Mouse (Mus musculus) activated CD4-positive, CD25-positive, alpha-beta regulatory T cell, adult 4 months (primary cell): Measurements from ENCODE around the gene Vars. TPM values are rescaled to one million over a fixed set of nuclear protein-coding genes. Genes with fewer than 3 reads are reported as not detected.
"Not testable (repeated sequence)": the region's sequence is repeated elsewhere in the genome, so short reads cannot be mapped to it uniquely, and the experiment has no call there.

Experiments used
- ATAC-seq: one replicate; pipeline ENCODE4 v1.8.0; 2017
- polyA plus RNA-seq, 2 experiments: library from polyadenylated mRNA; unstranded; fragments of 100-300 nt; shearing (Covaris generic); gene quantifications; one replicate each; pipeline ENCODE4 v1.2.1; 2017

The Vars gene
- polyA plus RNA-seq, 2 experiments from 2014 or later, result 28.5 to 29.1 TPM

DNA sequence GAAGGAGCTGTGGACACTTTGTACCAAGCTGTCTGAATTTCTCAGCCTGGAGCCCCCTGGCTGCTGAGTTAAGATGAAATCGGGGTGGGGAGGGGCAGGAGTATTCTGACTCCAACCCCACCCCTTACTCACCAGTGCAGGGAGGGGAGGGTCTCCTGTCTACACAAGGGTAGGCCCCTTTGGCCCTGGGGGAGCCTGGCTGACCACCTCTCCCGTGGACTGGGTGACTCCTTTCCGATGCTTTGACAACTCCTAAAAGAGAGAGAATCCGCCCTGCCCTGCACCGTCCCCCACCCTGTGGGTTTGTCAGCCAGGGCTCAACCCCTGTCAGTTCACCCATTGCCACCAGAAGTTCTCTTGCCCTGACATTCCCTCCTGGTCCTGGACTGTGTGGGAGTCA lies 25.4 kb downstream of the Vars start:
- ATAC-seq, result no peak

DNA sequence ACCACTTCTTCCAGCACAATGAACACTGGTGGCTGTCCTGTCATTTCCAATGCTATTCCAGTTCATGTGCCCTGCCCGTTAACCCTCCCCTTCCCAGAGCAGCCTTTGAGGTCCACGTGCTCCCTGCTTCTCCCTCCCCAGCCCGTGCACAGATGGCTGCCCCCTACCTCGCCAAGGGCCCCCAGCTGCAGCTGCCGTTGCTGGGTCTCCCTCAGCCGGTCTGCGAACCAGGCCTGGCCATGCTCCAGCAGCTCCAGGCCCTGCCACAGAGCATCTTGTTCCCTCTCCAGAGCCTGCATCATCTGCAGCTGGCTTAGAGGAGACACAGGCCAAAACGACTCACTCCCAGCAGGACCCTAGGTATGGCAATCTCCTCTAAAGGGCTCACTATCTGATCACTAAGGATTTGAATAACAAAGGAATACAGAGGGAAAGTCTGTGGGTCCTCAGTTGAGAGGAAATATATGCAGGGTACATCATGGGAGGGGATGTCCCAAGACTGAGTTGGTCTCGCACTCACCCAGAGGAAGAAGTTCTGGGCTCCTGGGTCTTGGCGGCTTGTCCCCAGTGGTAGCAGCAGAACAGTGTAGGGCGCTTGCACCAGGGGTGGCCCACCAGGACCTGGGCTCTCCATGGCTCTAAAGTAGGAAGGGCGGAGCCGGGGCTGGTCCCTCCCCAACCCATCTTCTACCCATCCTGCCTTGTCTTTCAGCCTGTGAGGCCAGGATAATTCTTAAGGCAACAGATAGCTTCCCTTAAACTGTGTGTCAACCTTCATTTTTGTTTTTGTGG lies 26.7 kb downstream of the Vars start, which contains the start of gene Sapcd1:
TSS of gene Sapcd1 (minus strand) at position 740 of the 792 bp plus-strand sequence.
- no peak for ATAC-seq

DNA sequence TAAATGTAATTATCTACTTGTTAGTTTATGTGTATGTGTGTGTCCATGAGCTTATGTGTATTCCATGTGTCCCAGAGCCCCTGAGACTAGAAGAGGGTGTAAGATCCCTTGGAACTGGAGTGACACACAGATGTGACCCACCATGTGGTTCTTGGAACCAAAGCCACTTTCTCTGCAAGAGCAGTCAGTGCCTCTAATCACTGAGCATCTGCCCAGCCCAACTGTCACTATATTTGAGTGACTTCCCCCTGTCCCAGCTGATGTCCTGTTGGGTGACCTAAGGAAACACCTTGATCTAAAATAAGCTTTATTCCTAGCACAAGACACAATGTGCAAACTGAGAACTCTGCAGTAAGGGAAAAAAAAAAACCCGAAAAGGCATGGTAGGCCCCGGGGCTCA lies 27.5 kb downstream of the Vars start:
- no peak for ATAC-seq

DNA sequence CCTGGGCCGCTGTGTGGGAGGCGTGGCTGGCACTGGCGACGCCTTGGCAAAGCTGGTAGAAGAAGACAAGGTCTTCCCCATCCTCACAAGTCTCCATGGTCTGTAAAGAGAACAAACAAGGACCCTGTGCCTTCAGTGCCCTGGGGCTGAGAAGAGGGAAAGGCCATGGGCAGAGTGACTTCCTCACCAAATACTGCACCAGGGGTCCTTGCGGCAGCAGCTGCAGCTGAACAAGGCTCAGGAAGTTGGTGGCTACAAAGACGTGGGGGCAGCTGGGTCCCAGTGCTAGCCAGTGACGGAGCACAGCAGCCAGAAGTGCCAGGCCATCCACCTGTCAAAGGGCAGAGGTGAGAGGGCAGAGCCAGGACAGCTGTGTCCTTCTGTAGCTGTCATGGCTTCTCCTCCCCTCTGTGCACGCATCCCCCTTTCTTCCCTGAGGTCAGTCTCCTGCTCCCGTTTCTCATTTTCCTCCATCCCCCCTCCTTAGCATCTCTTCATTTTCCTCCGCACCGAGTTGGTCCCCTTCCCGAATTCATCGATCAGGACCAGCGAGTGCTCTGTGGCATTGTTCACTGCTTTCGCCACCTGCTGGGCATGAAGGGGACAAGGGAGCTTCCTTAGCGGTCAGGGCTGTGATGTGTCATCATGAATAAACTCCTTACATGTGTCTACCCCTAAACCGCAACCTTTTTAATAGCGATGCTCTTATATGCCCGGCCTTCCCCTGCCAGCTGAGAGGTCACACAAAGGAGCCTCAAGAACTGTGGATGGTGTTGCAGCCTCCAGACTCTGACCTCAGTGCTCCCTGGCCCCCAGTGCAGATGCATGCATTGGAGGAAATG lies 29.1 kb downstream of the Vars start:
- no peak for ATAC-seq

DNA sequence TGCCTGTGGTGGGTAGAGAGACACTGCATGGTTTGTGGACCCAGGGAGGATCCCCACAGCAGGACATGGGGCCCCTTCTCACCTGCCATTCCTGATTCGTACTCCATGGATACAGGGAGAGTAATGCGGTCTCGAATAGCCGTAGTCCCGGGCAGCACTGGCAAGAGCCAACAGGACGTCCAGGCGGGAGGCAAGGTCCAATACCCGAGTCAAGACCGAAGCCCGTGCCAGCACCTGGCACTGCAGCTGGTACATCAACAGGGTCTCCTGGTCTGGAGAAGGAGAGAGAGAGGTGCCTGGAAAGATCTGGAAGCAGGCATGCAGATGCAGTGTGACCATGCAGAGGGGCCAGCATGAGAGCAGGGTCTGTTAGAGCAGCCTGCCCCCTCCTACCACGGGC lies 30.5 kb downstream of the Vars start:
- no peak for ATAC-seq

DNA sequence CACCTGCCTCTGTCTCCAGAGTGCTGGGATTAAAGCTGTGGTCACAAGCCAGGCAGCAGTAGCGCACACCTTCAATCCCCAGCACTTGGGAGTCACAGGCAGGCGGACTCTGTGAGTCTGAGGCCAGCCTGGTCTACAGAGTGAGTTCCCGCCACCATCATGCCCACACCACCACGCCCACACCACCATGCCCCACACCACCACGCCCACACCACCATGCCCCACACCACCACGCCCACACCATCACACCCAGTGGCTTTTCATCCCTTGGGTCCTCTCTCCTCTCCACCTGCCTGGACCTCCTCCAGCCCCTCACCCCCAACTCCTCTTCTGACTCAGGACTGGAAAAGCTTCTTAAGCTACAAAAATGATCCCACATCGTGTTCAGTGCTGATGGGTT lies 31.1 kb downstream of the Vars start:
- ATAC-seq, result no peak

DNA sequence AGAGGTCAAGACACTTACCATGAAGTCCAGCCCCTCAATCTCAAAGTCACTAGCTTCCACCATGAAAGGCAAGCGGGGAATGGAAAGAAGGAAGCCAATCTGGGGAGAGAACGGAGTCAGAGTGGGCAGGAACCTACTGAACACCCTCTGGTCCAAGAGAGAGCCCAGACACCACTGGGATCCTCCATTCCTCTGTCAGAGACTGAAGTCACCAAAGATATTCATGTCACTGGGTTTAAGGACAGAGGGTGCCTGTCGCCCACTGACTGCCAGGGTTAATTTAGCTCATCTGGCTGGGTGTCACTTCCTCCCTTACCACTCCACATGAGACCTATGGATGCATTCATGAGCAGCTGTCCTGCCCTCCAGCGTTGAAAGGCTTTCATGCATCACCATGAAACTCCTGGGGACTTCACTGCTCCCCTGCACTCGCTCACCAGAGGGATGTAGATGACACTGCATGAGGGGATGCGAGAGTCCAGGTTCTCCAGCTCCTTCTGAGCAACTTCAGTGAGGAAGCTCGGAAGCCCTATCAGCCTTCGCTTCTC lies 31.6 kb downstream of the Vars start:
- no peak for ATAC-seq

DNA sequence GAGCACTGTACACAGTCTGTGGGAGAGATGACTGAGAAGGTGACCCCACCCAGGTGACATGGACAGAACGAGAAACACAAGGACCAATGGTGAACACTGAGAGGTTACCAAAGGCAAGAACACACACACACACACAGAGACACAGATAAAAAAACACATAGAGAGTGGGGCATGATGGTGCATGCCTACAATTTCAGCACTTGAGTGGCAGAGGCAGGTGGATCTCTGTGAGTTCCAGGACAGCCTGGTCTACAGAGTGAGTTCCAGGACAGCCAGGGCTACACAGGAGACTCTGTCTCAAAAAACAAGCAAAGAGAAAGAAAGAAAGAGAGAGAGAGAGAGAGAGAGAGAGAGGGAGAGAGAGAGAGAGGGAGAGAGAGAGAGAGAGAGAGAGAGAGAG lies 32.9 kb downstream of the Vars start:
- ATAC-seq, result not testable (repeated sequence)

DNA sequence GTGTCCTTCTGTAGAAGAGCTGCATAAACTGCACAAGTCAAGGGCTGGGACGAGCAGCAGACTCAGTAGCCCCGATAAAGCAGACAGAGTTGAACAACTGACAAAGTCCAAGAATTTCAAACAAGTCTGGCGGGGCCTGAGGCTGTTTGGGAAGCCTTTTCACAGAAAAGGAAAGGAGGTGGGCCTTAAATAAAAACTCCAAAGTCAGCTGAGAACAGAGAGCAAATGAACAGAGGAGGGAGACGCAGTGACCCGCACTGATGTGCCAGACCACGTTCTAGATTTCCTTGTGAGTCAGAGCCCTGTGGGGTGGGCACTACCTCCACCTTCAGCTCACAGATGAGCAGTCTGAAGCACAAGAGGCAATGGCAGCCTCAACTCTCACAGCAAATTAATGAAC lies 34.1 kb downstream of the Vars start:
- no peak for ATAC-seq

DNA sequence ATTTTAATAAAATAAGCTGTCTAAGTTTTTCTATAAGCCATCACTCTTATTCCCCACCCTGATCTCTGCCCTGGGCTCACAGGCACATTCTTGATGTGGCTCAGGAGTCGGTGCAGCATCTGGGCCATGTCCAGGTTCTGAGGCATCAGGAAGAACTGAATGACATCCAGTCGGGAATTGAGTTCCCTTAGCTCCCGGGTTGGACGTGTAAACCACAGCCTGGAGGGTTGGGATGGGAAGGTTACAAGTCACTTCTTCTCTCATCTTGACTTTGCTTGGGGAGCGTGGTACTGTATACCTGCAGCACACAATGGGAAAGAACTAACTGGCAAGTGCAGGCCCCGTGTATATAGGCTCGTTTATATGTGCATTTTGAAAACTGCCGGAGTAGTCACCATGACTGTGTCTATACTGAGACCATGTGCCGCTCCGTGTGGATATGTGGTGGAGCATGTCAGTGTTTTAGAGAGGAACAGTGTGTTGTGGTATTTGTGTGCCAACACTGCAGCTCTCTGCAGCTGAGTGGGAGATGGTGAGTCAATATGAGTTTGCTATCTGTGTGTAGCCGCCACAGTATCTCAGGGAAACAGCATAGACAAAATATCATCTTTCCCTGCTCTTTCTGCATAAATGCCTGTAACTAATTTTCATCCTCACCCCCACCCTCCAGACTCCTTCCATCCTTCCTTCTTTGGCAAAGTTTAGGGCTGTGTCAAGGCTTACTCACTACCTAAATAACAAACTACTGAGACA lies 38.5 kb downstream of the Vars start:
- ATAC-seq, result no peak

DNA sequence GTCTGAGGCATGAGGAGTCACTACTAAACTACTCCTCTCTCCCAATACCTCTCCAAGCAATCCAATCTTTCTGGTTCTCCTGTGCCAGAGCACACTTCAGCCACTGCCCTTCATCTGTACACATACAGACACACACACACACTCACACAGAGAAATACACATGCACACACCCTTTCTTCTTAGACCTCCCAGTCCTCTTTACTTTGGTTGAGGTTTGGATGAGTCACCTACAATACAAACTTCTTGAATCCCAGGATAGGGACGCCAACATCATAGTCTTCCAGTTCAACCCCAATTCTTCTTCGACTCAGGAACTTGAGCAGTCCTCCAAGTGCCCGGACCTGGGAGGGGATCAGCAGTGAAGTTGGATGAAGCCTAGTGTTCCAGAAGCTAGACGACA lies 43.0 kb downstream of the Vars start:
- ATAC-seq, result no peak

DNA sequence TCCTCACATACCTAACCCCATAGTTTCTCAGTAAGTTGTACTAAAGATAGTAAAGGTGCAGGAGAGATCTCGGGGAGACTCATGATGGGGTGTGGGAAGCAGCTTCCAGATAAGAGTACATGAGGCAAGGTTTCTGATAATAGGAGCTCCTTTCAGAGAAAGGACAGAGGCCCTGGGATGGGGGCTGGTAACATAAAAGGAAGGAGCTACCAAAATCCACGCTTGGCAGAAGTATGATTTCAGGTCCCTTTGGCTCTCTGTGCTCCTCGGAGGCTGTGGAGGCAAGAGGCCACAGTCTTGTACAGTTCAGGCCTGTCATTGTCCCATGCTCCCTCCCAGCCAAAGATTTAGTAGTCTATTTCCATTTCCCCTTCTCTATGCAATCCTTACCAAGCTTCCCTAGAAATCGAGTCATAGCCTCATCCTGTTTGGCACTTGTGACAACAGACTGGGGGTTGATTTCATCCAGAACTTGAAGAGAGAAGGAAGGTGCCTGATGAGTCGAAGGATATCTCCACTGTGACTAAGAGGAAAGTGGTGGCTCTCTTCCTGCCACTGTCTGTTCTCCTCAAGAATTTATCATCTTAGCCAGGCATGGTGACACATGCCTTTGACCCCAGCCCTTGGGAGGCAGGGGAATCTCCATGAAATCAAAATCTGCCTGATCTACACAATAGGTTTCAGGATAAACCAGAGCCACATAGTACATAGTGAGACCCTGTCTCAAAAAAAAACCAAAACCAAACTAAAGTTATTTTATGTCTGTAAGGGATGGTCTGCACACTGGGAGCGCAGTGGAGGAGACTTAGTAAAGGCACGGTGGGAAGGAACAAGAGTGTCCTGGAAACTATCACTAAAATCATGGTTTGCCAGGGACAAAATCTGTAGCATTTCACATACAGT lies 44.4 kb downstream of the Vars start:
- no peak for ATAC-seq

DNA sequence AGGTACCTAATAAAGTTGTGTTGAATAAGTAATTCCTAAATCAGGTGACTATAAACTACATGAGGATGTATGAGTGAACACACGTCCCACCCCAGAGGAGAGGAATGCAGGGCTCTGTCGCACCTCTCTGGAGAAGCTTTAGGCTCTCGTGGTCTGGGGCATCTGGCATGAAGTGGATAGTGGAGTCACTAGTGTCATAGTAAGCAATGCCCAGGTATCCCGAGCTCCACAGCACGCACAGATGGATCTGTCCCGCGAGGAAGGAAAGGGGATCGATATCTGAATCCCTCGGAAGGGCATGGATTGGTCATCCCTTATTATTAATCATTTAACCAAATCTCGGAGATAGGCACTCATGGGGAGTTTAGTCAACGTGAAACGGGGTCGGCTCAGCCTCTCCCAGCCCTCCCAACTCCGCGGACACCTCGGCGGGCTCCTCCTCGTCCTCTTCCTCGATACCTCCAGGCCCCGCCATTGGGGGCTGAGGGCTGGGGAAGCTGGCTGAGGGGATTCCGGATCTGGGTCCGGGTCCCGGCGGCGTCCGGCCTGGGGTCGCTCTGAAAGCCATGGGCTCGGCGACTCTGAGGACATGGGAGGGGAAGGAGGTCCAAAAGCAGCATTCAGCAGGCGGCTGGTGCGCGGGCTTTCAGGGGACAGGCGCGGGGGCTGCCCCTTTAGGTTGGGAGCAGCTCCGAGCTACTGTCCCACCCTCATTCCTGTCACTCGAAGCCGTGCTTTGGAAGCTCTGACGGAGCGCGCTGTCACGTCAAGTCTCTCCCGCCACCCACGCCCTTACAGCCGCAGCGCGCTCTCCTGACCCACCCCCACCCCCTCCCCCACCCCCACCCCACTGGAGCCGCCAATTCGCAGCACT lies 45.3 kb downstream of the Vars start:
- no peak for ATAC-seq

DNA sequence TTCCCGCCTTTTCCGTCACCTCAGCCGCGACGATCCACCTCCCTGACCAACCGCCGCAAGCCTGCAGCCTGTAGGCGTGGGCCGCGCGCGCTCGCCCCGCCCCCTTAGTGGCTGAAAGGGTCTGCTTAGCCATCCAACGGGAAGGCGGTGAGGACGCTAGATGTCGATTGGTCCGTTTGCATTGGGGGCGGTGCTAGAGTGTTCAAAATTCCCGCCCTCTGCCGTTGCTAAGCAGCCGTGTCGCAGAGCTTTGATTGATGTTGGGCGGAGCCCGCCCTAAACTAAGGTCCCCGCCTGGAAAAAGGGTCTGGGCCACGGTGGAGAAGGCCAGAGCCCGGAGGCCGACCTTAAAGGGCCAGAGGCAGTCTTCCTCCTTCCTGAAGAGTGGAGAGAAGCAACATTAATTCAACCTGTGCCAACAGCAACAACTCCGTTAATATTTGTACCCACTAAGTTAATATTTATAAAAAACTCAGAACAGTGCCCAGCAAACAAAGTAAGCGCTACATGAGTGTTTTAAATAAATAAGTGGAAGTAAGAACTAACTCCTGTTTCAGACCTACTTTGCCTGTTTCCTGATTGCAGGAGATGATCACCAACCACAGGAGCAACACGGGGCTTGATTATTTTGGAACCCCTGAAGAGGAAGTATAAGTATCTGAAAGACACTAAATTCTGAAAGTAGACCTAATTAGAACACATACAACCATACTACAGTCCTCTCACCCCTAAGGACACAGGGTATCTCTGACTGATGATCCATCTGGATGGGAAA lies 46.1 kb downstream of the Vars start, which contains the start of gene Msh5:
TSS of gene Msh5 (minus strand) at position 65 of the 775 bp plus-strand sequence.
- peak; percentile 80 for ATAC-seq

DNA sequence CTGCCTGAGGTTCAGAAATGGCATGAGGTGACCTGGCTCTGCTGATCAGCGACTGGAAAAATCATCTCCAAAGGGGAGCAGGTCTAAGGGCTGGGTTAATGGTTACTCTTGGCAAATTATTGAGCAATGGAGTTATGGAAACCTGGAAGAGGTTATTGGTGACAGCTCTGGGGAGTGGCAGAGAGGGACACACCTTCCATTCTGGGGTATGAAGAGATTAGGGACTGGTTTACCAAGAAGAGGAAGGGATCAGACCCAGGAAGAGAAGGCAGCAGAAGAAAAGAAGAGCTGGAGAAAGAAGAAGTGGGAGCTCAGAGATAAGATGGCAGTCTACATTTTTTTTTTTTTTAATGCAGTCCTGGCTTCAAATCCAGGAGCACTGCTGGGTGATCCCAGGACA lies 46.9 kb downstream of the Vars start:
- ATAC-seq, result no peak

DNA sequence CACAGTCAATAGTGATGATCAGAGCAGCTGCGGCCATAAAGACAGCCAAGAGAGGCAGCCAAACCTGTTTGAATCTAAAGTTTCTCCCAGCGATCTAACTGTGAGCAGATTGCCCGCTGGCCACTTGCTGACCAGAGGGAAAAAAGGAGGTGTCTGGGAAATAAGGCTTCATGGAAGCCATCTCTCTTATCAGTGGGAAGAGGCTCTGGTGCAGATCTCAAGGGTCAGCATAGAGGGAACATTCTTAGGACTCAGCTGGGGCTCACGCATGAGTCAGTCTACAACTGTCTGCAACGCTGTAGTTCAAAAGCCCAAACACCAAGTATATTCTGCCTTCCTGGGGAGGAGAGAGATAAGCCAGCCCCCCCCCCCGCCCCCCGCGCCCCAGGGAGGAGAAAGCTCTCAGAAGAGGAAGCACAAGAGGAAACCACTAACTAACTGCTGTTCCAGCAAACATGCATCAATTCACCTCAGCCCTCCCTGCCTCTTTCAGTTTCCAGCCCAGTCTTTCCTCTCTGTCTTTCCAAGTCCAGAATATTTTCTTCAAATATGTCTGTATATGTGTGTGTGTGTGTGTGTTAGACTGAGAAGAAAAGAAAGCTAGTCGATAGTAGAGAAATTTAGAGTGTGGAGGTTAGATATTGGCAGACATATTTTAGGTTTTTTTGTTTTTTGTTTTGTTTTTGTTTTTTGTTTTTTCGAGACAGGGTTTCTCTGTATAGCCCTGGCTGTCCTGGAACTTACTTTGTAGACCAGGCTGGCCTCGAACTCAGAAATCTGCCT lies 47.6 kb downstream of the Vars start:
- peak; percentile 11 for ATAC-seq

DNA sequence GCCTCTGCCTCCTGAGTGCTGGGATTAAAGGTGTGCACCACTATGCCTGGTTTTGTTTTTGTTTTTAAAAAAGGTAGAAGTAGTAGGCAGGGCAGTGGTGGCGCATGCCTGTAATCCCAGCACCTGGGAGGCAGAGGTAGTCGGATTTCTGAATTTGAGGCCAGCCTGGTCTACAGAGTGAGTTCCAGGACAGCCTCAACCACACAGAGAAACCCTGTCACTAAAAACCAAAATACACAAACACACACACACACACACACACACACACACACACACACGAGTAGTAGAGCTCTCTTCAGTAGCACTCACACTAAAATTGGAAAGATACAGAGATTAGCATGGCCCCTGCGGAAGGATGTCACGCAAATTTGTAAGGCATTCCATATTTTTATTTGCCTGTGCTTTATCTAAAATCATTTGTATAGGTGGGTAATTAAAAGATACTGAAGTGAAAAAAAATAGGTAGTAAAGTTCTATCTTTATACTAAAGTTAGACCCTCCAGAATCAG lies 48.2 kb downstream of the Vars start:
- ATAC-seq, result no peak

DNA sequence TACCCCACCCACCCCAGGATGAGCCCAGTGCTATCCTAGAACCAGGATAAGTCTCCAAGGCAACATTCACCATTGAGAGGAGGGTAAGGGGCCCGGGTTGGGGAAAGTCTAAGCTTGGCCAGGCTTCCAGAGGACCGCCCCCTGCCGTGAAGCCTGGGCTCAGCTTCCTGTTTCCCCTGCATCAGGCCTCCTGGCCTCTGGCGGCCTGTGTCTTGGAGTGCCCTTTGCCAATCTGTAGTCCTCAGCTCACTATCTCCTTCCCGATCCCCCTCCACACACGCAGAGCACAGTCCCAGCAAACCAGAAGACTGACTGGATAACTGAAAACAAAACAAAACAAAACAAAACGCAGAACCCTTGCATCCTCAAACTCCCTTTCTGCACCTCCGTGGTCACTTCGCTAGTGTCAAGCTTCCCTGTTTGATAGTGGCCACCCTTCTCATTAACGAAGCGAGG lies 48.8 kb downstream of the Vars start, which contains the start of gene Clic1:
TSS of gene Clic1 (plus strand) at position 406 of the 456 bp plus-strand sequence.
- ATAC-seq, result no peak
